Mouse (Mus musculus): ENCODE results near the gene Mrgprb1. TPM values are rescaled to one million over a fixed set of nuclear protein-coding genes. Genes with fewer than 3 reads are reported as not detected.
"Not testable (repeated sequence)": the region's sequence is repeated elsewhere in the genome, so short reads cannot be mapped to it uniquely, and the experiment has no call there.

Gene Mrgprb1
- under 1 TPM in 1 of 2 experiments, not detected in 1; 0.27 TPM for total RNA-seq (2021)

- no peak for DNase-seq (ENCODE audit: extremely low spot score in 1 of 2, low spot score in 1 of 2)
Measured at GRCm38 (mm10) chr7:48456242-48456641, at the start of gene Mrgprb1. Gene Mrgprb1, minus strand, starts transcription at chr7:48456342.

- DNase-seq (ENCODE audit: extremely low spot score in 1 of 2, low spot score in 1 of 2), result no peak
Measured at GRCm38 (mm10) chr7:48499221-48499620, 43.1 kb upstream of the Mrgprb1 start, which contains the start of gene Mrgprx2. Gene Mrgprx2, minus strand, starts transcription at chr7:48499321.

GRCm38 (mm10) chr7:48436581-48436980 is 19.6 kb downstream of the Mrgprb1 start:
- no peak for DNase-seq (ENCODE audit: extremely low spot score in 1 of 2, low spot score in 1 of 2)

GRCm38 (mm10) chr7:48435936-48436335 is 20.2 kb downstream of the Mrgprb1 start:
- DNase-seq (ENCODE audit: extremely low spot score in 1 of 2, low spot score in 1 of 2), result not testable (repeated sequence)

Other genes starting within 250 kb of the Mrgprb1 start
- not detected for gene Mrgprb8, start 67.8 kb downstream of the Mrgprb1 start, total RNA-seq (2021)
- gene Mrgprx2, start 43.0 kb upstream of the Mrgprb1 start, total RNA-seq (2021), result not detected
- not detected for gene Mrgprb2, start 101.7 kb upstream of the Mrgprb1 start, total RNA-seq (2021)
- not detected for gene Mrgprb3, start 187.5 kb upstream of the Mrgprb1 start, total RNA-seq (2021)

Measured in layer of hippocampus, postnatal 25 days (tissue).